Mouse (Mus musculus) yolk sac, embryonic 10.5 days (tissue): ENCODE data around the gene Prrt4.

Experiments used
- DNase-seq: peaks from one replicate; pipeline ENCODE4 v3.0.0-alpha.2; 2017; ENCODE audit warnings: low spot score

Prrt4 gene

DNA sequence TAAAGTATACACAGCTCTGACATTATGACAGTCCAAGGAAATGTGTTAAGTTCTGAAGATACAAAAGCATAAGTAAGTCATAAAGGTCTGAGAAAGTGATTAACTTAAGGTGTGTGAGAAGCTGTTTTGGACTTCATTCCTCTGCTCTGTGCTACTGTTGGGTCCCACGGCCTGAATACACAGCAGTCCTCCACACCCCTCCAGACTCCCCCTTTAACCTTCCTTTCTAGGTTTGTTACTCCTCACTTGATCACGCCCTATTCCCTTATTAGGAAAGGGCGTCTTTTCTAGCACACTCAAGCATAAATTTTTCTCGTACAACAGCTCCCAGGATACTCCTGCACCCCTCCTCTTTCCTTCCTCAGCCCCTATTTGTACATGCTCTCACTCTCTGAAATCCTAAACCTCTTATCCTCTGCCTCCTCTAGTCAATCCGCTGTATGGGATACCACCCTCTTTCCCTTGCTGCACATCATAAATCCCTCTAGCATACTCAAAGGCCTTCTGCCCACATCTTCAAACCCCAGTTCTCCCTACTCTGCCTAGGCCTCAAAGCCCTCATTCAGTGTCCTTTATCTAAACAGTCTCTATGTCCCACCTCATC is 31.9 kb downstream of the Prrt4 start:
- no peak for DNase-seq

DNA sequence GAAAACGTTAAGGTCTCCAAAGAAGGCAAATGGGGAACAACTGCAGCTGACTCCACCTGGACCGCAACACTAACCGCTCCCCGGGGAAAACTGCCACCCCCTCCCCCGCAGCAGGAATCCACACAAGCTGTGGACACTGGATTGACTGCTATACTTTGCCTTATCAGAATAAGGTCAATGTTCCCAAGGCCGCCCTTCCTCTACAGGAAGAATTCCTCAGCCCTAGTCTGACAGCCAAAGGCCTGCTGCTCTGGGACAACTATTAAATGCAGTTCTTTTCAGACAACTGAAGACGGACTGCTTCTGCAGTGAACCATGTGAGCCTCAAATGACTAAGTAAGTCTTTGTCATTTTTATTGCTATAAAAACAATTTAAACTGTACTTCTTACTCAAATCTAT is 32.7 kb downstream of the Prrt4 start:
- DNase-seq, result no peak

DNA sequence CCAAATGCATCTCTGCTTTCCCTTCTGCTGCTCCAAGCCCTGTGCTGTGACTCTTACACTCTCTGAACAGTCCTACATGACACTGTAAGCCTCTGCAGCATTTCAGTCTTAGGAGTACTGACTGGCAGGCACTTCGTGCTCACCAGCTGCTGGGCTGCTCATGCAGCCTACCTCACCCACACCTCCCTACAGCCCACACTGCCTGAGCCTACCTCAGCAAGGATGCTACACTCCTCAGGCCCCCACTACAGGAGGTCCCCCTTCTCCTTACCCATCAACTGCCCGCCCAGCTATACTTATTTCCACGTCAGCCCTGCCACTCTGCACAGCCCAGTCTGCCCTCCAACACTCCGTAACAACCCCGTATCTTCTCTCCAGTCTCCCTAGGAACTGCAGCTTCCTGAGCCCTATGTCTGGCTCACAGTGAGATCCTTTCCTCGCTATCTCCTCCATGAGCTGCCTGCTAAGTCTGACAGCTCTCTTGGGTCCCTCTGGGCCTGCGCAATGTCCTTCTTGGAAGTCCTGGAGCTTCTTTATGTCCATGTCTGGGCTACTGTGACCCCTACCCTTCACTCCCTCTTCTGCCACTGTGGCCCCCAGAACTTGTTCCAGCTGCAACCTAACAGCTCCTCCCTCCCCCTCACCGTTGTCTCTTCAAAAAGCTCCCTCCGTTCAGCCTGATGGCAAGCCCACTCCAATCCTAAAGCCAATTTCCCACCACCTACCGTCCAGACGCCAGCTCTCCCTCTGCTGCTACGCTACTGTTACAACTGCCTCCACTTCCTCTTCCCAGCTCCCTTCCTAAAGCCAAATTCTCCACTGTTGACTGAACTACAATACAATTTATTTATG is 33.7 kb downstream of the Prrt4 start:
- DNase-seq, result no peak

DNA sequence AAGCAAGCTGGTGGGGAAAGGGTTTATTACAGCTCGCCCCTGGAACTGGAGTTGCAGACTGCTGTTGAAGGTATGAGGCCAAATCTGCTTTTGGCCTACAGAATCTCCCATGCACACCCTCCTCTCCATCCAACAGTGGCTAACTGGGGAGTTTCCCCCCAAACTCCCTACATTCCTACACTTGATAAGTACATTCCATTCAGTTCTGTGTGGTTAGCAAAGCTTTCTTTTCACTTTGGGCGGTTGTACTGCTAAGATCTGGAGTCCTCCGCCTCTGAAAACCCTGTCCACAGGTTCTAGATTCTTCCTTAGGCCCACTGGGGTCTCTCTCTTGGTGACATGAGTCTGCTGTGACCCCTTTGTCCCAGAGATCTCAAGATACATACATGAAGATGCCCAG is 34.4 kb downstream of the Prrt4 start:
- no peak for DNase-seq

DNA sequence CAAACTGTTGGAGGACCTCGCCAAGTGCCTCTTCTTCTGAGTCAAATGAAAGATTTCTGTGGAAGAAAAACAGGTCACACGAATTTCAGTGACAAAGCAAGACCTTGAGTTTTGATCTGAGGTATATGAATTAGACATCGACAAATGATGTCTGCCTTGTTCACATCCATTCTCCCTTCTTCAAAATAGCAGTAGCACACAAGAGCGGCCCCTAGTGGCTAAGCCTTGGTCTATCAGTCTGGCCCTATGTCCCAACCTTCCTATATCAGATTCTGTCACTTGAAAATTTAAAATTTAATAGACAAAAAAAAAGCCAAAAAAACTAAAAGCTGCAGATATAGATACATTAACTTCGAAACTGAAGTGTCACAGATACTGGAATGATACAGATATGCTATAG is 35.8 kb downstream of the Prrt4 start:
- no peak for DNase-seq

DNA sequence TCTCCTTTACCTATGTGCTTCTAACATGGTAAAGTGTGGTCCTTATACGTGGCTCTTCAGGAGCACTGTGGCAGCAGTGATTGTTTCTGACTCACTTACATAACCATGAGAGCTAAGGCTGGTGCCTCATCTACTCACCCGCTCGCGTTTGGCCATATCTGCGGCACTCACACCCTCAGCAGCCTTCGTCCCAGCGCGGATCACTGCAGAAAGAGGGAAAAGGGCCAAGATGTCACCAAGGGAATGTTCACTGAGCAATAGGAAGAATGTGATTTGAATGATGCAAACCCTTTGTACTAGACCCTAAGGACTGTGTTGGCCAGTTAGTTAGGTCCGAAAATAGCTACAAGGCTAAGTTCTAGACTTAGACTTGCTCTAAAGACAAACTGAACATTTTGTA is 41.9 kb downstream of the Prrt4 start:
- DNase-seq, result no peak

DNA sequence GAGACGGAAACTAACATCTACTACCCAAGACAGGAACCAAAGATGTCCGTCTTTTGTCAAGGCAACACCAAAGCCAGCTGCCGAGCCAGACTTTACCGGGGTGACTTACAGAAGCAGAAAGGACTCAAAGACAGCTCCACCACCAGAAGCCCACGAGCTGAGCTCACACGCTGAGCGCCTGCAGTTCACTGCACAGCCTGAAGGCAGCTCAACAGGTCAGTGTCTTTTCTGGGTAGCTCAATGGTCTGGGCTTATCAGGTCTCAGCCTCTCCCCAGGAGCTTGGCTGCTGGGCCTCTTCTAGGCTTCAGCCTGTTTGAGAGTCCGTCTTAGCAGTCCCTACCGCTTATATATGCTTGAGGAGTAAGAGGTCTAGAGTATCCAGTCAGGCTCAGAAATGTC is 46.3 kb downstream of the Prrt4 start:
- no peak for DNase-seq

DNA sequence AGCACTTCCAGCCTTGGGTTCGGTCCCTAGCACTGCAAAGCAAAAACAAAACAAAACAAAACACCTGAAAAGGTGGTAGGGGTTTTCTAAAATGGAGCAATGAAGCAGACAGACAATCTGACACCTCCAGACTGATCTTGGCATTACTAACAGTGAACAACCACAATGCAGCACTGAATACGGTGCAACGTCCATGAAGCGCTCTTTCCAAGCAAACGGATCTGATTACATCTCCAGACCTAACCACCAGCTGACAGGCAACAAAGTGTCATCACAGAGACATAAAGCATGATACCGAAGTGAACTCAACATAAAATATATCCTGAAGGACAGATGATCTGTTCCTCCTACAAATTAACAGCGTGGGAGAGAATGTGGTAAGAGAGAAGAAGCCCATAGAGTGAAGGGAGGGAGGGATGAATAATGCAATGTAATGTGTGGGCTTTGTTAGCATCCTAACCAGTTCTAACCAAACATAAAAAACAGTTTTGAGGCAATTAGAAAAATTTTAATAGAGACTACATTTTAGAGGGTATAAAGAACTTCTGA is 52.4 kb downstream of the Prrt4 start:
- no peak for DNase-seq

DNA sequence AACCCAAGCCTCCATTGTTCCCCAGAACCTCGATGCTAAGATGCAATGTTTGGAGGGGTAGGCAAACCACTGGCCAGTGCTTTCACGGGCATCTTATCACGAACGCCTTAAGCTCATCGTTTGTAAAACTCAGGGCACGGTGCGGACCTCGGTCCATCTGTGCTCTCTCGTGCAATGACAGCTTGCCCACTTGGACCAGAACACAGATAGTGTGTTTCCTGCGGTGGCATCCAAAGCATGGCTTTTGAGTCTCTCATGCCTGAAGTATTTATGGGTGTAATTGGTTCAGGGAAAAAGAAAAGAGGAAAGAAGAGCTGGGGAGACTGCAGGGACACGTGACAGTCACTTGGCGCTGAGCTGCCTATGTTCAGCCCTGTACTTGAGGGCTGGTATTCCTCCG is 59.4 kb downstream of the Prrt4 start:
- no peak for DNase-seq
